Mouse (Mus musculus): ENCODE measurements around the gene Elovl6.

Elovl6 gene

GRCm38 (mm10) chr3:129532180-129532864 lies at the start of gene Elovl6:
Gene Elovl6 (plus strand): TSS chr3:129532355.
- no peak for DNase-seq (ENCODE audit: low read depth, low spot score)

- DNase-seq (ENCODE audit: low read depth, low spot score): no peak
These were observed 43.4 kb upstream of the Elovl6 start for GRCm38 (mm10) chr3:129488774-129489173.

GRCm38 (mm10) chr3:129494123-129494522 lies 38.0 kb upstream of the Elovl6 start:
- no peak for DNase-seq (ENCODE audit: low read depth, low spot score)

- no peak for DNase-seq (ENCODE audit: low read depth, low spot score)
These were observed 37.4 kb upstream of the Elovl6 start for GRCm38 (mm10) chr3:129494731-129495130.

GRCm38 (mm10) chr3:129503781-129504180 lies 28.4 kb upstream of the Elovl6 start:
- no peak for DNase-seq (ENCODE audit: low read depth, low spot score)

- DNase-seq (ENCODE audit: low read depth, low spot score): no peak
These were observed 27.2 kb upstream of the Elovl6 start for GRCm38 (mm10) chr3:129504928-129505327.

- no peak for DNase-seq (ENCODE audit: low read depth, low spot score)
These were observed 24.4 kb upstream of the Elovl6 start for GRCm38 (mm10) chr3:129507736-129508135.

- no peak for DNase-seq (ENCODE audit: low read depth, low spot score)
These were observed 23.6 kb upstream of the Elovl6 start for GRCm38 (mm10) chr3:129508571-129508970.

GRCm38 (mm10) chr3:129509725-129510124 lies 22.4 kb upstream of the Elovl6 start:
- DNase-seq (ENCODE audit: low read depth, low spot score): no peak

- DNase-seq (ENCODE audit: low read depth, low spot score): no peak
These were observed 16.2 kb upstream of the Elovl6 start for GRCm38 (mm10) chr3:129515863-129516436.

- DNase-seq (ENCODE audit: low read depth, low spot score): no peak
These were observed 11.7 kb upstream of the Elovl6 start for GRCm38 (mm10) chr3:129520499-129520898.

- DNase-seq (ENCODE audit: low read depth, low spot score): no peak
These were observed 8.6 kb upstream of the Elovl6 start for GRCm38 (mm10) chr3:129523456-129524143.

GRCm38 (mm10) chr3:129527046-129527445 lies 5.1 kb upstream of the Elovl6 start:
- DNase-seq (ENCODE audit: low read depth, low spot score): no peak

- DNase-seq (ENCODE audit: low read depth, low spot score): no peak
These were observed 2.8 kb upstream of the Elovl6 start for GRCm38 (mm10) chr3:129529311-129529710.

GRCm38 (mm10) chr3:129530461-129530860 lies 1.7 kb upstream of the Elovl6 start:
- DNase-seq (ENCODE audit: low read depth, low spot score): no peak

GRCm38 (mm10) chr3:129532865-129533742 lies 949 bp downstream of the Elovl6 start:
- no peak for DNase-seq (ENCODE audit: low read depth, low spot score)

GRCm38 (mm10) chr3:129533743-129534530 lies 1.8 kb downstream of the Elovl6 start:
- DNase-seq (ENCODE audit: low read depth, low spot score): no peak

- DNase-seq (ENCODE audit: low read depth, low spot score): no peak
These were observed 3.3 kb downstream of the Elovl6 start for GRCm38 (mm10) chr3:129535444-129535843.

- peak; percentile 64 for DNase-seq (ENCODE audit: low read depth, low spot score)
These were observed 4.0 kb downstream of the Elovl6 start for GRCm38 (mm10) chr3:129536109-129536508.

GRCm38 (mm10) chr3:129537954-129538353 lies 5.8 kb downstream of the Elovl6 start:
- DNase-seq (ENCODE audit: low read depth, low spot score): no peak

GRCm38 (mm10) chr3:129540882-129541281 lies 8.7 kb downstream of the Elovl6 start:
- no peak for DNase-seq (ENCODE audit: low read depth, low spot score)
